Mouse (Mus musculus) heart, postnatal 25 days (tissue): Measurements from ENCODE around the gene 1700011M02Rik. TPM values are rescaled to one million over a fixed set of nuclear protein-coding genes. Genes with fewer than 3 reads are reported as not detected.
"Not testable (repeated sequence)": the region's sequence is repeated elsewhere in the genome, so short reads cannot be mapped to it uniquely, and the experiment has no call there.

Experiments used
- DNase-seq: peaks from one replicate; pipeline ENCODE4 v3.0.0; 2022; ENCODE audit warnings: low spot score
- intact Hi-C: fragments of 180-260 bp; cut with DNase I; formaldehyde crosslinking; loops from one replicate; pipeline ENCODE4 v1.15.1; 2025
- total RNA-seq, 2 experiments: library from RNA; stranded (reverse); gene quantifications; 2 replicates each; pipeline ENCODE4 v1.2.3; 2021

The 1700011M02Rik gene
- not detected for total RNA-seq

DNA sequence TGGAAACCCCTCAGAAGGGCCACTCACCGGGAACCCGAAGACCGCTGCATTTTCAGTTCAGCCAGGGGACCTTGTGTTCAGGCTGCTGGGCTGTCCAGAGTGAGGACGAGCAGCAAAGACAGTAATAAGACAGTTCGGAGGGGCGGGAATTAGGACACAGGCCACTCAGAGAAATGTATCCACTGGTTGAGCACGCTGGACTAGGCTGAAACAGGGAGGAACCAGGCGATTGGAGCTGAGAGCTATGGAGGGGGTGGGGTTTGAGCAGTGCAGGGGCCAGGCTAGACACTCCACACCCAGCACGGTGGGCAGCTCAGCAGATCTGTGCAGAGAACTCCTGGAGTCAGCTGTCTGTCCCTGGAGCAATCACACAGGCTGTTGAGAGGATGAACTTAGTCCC, at the start of gene 1700011M02Rik, which contains the start of gene Dmrtc1a:
Gene 1700011M02Rik (plus strand): TSS at position 319 of the 400 bp plus-strand sequence.
Gene Dmrtc1a (minus strand): TSS at position 101 of the 400 bp plus-strand sequence.
- DNase-seq, intact Hi-C loops: not testable (repeated sequence)

DNA sequence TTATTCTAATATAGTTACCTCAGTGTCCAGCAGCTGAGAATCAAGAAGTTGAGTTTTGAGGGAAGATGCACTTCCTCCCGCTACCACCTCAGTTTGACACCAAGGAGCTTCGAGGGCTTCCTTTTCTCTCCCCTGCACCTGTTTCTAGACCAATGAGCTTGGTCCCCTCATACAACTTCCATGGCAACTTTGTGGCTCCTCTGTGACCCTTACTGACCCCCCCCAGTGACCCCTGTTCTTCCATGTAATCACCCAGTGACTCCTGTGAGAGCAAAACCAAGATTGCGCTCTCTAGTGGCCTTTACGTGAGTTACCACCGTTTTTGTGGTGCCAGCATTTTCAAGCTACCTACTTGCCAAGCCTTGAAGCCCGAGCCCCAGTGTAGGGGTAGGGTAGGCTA, 40.8 kb upstream of the 1700011M02Rik start, which contains the start of gene 1700031F05Rik:
Gene 1700031F05Rik (minus strand): TSS at position 101 of the 400 bp plus-strand sequence.
- intact Hi-C loops, result no loop called here
- no peak for DNase-seq

DNA sequence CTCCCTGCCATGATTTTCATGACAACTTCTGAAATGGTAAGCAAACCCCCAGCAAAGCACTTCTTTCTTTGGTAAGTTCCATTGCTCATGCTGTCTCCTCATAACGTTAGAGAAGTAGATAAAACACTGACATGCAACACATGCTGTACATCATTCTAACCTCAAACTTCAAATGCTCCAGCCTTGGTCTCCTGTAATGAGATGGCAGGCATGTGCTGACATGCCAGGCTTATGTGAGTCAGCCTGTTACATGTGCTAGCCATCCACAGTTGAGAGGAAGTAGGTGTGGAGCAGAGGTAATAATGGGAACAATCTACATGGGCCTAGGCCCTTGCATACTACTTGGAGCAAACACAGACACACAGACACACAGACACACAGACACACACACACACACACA, 6.1 kb downstream of the 1700011M02Rik start:
- intact Hi-C loops, DNase-seq: not testable (repeated sequence)

DNA sequence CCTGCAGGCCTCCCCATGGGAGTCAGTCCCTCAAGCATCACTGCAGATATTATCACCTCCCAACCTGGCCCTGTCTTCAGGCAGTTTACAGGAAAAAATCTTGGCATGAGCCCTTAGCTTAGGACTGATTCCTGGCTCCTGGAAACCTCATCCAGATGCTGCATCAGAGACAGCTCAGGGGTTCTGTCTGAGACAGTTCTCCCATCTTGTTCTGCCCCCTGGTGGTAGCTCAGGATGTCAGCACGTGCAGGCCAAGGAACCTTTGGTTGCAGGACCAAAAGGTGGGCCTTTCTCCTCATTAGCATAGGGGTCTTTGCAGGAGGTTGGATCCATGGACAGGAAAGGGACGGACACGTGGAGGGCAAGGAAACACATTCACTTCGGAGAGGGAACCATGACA, 18.0 kb downstream of the 1700011M02Rik start:
- DNase-seq, intact Hi-C loops: not testable (repeated sequence)

DNA sequence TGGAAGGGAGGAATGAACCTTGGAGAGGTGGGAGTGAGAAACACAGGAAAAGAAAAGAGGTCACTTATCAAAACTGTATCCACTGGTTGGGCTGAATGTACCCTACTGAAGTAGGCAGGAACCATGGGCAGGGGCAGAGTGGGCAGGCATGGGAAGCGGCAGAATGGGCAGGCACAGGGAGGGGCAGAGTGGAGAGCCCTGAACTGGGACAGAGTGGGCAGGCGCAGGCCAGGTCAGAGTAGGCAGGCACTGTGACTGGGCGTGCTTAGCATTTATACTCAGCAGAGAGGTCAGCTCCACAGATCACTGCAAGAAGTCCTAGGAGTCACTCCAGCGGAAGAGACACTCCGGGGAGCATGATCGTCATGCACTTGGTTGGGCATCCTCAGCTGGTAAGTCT, 19.4 kb downstream of the 1700011M02Rik start, which contains the start of gene 1700018G05Rik:
Gene 1700018G05Rik (plus strand): TSS at position 301 of the 400 bp plus-strand sequence.
- intact Hi-C loops, DNase-seq: not testable (repeated sequence)

DNA sequence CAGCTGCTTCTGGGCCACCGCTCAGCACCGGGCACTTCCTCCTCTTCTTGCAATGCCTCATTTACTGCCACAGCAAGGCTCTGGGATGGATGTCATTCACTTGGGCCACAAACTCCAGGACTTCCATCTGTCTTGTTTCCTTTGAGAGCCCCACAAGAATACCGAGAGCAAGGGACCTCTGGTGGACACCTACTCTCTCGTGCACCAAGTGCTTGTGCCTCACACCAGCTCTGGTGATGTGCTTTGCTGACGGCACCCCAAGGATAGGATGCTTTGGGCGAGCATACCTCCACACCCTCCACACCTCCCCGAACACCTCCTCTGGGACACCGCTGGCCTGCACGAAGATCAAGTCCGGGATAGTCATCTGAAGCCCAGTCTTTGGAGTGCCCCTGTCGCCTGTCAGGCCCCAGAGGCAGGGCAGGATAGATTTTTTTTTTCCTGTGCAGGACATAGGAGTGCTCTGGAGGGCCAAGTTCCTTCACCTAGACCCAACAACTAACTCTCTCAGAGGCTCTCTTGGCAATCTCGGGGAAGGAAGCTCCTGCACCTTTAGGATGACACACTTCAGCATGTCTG, 24.4 kb downstream of the 1700011M02Rik start:
- DNase-seq, result no peak

DNA sequence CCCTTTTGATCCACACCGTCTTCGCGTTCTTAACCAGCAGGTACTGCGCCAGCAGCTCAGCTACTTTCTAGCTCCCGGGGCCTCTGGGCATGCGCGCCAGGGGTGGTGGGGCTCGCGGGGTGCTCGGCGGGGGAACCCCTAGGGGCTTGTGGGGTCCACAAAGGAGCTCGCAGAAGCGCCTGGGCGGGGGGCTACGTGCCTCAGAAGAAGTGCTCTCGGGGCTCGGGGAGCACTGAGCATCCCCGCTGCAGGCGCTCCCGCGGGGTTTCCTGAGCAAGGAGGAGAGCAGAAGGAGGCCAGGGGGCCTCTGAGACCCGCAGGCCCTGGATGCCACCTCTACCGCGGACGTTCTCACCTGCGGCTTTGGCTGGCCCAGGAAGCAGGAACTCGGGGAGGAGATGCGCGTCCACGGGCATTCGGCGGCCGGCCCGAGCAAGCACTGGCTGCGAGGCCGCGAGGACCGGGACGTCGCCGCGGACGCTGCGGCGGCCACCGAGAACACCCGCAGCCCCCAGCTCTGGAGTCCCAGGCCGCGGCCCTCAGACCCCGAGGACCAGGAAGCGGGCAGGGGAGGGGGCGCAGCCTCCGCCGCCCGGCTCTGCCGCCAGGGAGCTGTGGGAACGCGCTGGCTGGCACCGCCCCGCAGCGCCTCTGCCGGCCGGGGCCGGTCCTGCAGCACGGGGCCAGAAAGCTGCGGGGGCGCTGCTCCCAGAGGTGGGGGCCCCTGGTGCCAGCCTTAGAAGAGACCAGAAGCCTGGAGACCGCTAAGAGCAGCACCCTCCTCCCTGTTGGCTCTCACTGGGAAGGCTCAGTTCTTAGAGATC, 25.1 kb downstream of the 1700011M02Rik start:
- intact Hi-C loops, result no loop called here
- DNase-seq, result no peak

More for the DNA sequence above, 24.4 kb downstream of the 1700011M02Rik start:
- intact Hi-C loops, result no loop called here

DNA sequence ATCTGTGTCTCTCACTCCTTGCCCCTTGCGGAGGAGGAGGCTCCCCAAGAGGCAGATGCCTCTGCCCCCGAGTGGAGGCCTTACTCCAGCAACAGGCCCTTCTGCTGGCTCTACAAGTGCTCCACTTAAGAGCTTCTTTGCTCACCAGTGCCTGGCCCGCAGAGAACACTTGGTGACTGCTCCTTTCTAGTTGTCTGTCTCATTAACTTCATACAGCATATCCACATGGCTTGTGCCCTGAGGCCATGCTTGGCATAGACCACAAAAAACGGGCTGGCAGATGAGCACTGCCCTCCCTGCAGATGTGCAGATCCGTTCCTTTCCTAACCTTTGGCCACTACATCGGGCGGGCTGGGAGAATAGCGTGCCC, 25.7 kb downstream of the 1700011M02Rik start:
- intact Hi-C loops, result no loop called here

DNA sequence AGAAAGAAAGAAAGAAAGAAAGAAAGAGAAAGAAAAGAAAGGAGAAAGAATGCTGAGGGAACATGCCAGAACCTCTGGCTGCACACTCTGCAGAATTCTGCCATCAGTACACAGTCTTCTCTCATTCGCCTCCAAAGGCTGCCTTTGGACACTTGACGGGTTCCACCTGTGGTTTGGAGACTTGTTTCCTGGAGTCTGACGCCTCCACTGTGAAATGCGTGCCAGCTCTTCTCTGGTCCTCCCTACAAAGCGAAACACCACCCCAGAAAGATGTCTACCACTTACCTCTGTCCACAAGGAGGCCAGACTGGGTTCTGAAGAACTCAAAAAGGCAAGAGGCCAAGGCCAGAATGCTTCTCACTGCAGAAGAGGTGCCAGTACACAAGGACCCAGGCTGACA, 28.0 kb downstream of the 1700011M02Rik start:
- intact Hi-C loops, result no loop called here
- no peak for DNase-seq

More for the DNA sequence above, 25.7 kb downstream of the 1700011M02Rik start:
- DNase-seq, result no peak

DNA sequence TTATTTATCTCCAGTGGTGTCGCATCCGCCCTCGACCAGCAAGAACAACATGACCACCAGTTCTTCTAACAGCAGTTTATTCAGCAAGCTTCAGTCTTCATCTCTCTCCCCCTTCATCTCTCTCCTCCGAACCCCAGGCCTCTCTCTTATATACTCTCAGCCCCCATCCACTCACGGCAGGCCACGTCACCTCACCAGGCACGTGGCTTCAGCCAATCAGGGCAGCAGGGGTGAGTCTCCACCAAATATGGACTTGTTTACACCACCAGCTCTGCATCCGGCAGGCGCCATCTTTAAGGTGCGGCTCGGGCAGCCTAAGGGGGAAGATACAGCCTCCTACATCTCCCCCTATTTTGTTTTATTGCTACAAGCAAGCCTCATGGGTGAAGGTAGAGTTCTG, 41.4 kb downstream of the 1700011M02Rik start:
- DNase-seq, intact Hi-C loops: not testable (repeated sequence)

DNA sequence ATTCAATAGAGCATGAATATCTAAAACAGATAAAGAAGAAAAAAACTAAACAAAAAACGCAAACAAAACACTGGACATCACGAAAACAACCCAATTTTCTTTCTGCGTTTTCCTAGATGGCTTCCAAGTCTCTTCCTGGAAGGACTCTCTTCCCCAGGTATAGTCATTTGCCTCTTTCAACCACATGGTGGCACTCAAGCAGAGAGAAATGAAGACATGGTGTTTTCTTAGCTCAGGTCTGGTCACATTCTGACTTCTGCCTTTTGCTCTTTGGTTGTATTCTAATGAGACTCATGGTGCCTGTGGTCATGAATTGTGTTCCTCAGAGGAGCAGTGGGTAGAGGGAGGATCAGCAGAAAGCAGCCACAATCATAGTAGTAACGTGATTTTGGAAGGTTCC, 50.2 kb downstream of the 1700011M02Rik start:
- intact Hi-C loops, result no loop called here
- no peak for DNase-seq

Other genes starting within 250 kb of the 1700011M02Rik start
- gene Gm3880, start 221.9 kb upstream of the 1700011M02Rik start, total RNA-seq, result not detected
- not detected for gene Gm9112, start 201.3 kb upstream of the 1700011M02Rik start, total RNA-seq
- not detected for gene Dmrtc1b, start 201.0 kb upstream of the 1700011M02Rik start, total RNA-seq
- gene Dmrtc1c1, start 105.9 kb upstream of the 1700011M02Rik start, total RNA-seq, result not detected
- gene Dmrtc1c2, start 54.3 kb upstream of the 1700011M02Rik start, total RNA-seq, result not detected
- gene 1700031F05Rik, start 40.9 kb upstream of the 1700011M02Rik start, total RNA-seq, result not detected
- under 1 TPM in 1 of 2 experiments, not detected in 1; 0.34 TPM for gene Dmrtc1a, start 218 bp upstream of the 1700011M02Rik start, total RNA-seq
- gene 1700018G05Rik, start 19.5 kb downstream of the 1700011M02Rik start, total RNA-seq, result not detected